Mouse (Mus musculus) embryonic fibroblast, embryonic 13.5 days (primary cell): ENCODE data around the gene Adamtsl1.

Experiments
- CTCF ChIP-seq: IDR thresholded peaks from 2 replicates; pipeline ENCODE4 v1.5.1; 2011; ENCODE audit warnings: mild to moderate bottlenecking, control low read depth, low read length, moderate library complexity, borderline replicate concordance; ENCODE audit not compliant: insufficient read depth
- POLR2A ChIP-seq: IDR thresholded peaks from 2 replicates; pipeline ENCODE4 v1.6.1; 2011; ENCODE audit warnings: low read depth, mild to moderate bottlenecking, control low read depth, low read length, moderate library complexity

GRCm38 (mm10) chr4:86407200-86407527 is 893.2 kb downstream of the Adamtsl1 start:
- TF ChIP-seq CTCF: no peak
- no peak for TF ChIP-seq POLR2A
